Mouse (Mus musculus): ENCODE measurements around the gene Nfatc3. TPM values are rescaled to one million over a fixed set of nuclear protein-coding genes. Genes with fewer than 3 reads are reported as not detected.

Nfatc3 gene
- total RNA-seq, 1 experiment: 19.6 TPM

GRCm38 (mm10) chr8:106074659-106075058 is 16.0 kb downstream of the Nfatc3 start:
- peaks cover 2% of the 10 kb centered on the region in 2 experiments; a peak in 1 of 4 replicates for H3K4me1 ChIP-seq (ENCODE audit: control insufficient read depth in 2 of 2, insufficient read depth in 2 of 2, low read length in 2 of 2, poor library complexity in 1 of 2)
- H3K27ac ChIP-seq (ENCODE audit: insufficient read depth, low read depth, low read length, poor library complexity, severe bottlenecking): no peak overlapping the region
- in situ Hi-C loops (cut with MboI; ENCODE audit: low sequenced_read_pairs in 2 of 2, unreplicated experiment in 2 of 2): no loop called here

GRCm38 (mm10) chr8:106075161-106075862 is 16.7 kb downstream of the Nfatc3 start:
- TF ChIP-seq HCFC1 (IDR thresholded peaks at IDR 0.05; ENCODE audit: borderline replicate concordance, insufficient read depth, low read length) (no peak), ZC3H11A (IDR thresholded peaks at IDR 0.05; ENCODE audit: borderline replicate concordance, low read depth, low read length) (no peak), MAFK (IDR thresholded peaks at IDR 0.05; ENCODE audit: insufficient read depth, low read depth, low read length) (no peak), ZNF384 (IDR thresholded peaks at IDR 0.05; ENCODE audit: low read depth, low read length) (no peak), CHD2 (IDR thresholded peaks at IDR 0.05; ENCODE audit: low read depth, low read length) (no peak)
- in situ Hi-C loops (cut with MboI; ENCODE audit: low sequenced_read_pairs in 2 of 2, unreplicated experiment in 2 of 2): no loop called here
- Histone ChIP-seq H3K27ac (ENCODE audit: insufficient read depth, low read depth, low read length, poor library complexity, severe bottlenecking) (no peak overlapping the region), H3K36me3 (ENCODE audit: control insufficient read depth, insufficient read depth, low read length, poor library complexity, severe bottlenecking) (peaks cover 5% of the 10 kb centered on the region; the same call in 1 of the 2 replicates), H3K9me3 (ENCODE audit: control insufficient read depth, insufficient read depth, low read depth, low read length) (no peaks in the 10 kb centered on the region), H3K9ac (ENCODE audit: insufficient read depth, low read depth, low read length, poor library complexity, severe bottlenecking) (no peak overlapping the region), H3K4me1 (ENCODE audit: control insufficient read depth in 2 of 2, insufficient read depth in 2 of 2, low read length in 2 of 2, poor library complexity in 1 of 2) (peaks cover 2% of the 10 kb centered on the region in 2 experiments; a peak in 1 of 4 replicates), H3K4me3 (ENCODE audit: insufficient read depth in 1 of 2, low read depth in 1 of 2, low read length in 2 of 2, poor library complexity in 1 of 2, severe bottlenecking in 1 of 2) (no peak overlapping the region)
- DNase-seq (ENCODE audit: low read depth, low spot score): no peak

More at GRCm38 (mm10) chr8:106074659-106075058, 16.0 kb downstream of the Nfatc3 start:
- TF ChIP-seq MAFK (IDR thresholded peaks at IDR 0.05; ENCODE audit: insufficient read depth, low read depth, low read length): no peak
- no peak for TF ChIP-seq ZNF384 (IDR thresholded peaks at IDR 0.05; ENCODE audit: low read depth, low read length)
- TF ChIP-seq ZC3H11A (IDR thresholded peaks at IDR 0.05; ENCODE audit: borderline replicate concordance, low read depth, low read length): no peak
- TF ChIP-seq CHD2 (IDR thresholded peaks at IDR 0.05; ENCODE audit: low read depth, low read length): no peak
- TF ChIP-seq HCFC1 (IDR thresholded peaks at IDR 0.05; ENCODE audit: borderline replicate concordance, insufficient read depth, low read length): no peak
- H3K36me3 ChIP-seq (ENCODE audit: control insufficient read depth, insufficient read depth, low read length, poor library complexity, severe bottlenecking): peaks cover 5% of the 10 kb centered on the region; the same call in 1 of the 2 replicates
- no peak overlapping the region for H3K4me3 ChIP-seq (ENCODE audit: insufficient read depth in 1 of 2, low read depth in 1 of 2, low read length in 2 of 2, poor library complexity in 1 of 2, severe bottlenecking in 1 of 2)
- H3K9me3 ChIP-seq (ENCODE audit: control insufficient read depth, insufficient read depth, low read depth, low read length): no peaks in the 10 kb centered on the region
- no peak for DNase-seq (ENCODE audit: low read depth, low spot score)
- H3K9ac ChIP-seq (ENCODE audit: insufficient read depth, low read depth, low read length, poor library complexity, severe bottlenecking): no peak overlapping the region

GRCm38 (mm10) chr8:106075863-106076174 is 17.2 kb downstream of the Nfatc3 start:
- H3K4me1 ChIP-seq (ENCODE audit: control insufficient read depth in 2 of 2, insufficient read depth in 2 of 2, low read length in 2 of 2, poor library complexity in 1 of 2): 0 out of 4 replicates have a peak, but pooled peaks cover 0 to 2% of the 10 kb centered on the region in 2 experiments
- in situ Hi-C loops (cut with MboI; ENCODE audit: low sequenced_read_pairs in 2 of 2, unreplicated experiment in 2 of 2): no loop called here
- TF ChIP-seq HCFC1 (IDR thresholded peaks at IDR 0.05; ENCODE audit: borderline replicate concordance, insufficient read depth, low read length): no peak
- TF ChIP-seq ZNF384 (IDR thresholded peaks at IDR 0.05; ENCODE audit: low read depth, low read length): no peak
- TF ChIP-seq CHD2 (IDR thresholded peaks at IDR 0.05; ENCODE audit: low read depth, low read length): no peak
- no peaks in the 10 kb centered on the region for H3K9me3 ChIP-seq (ENCODE audit: control insufficient read depth, insufficient read depth, low read depth, low read length)
- H3K27ac ChIP-seq (ENCODE audit: insufficient read depth, low read depth, low read length, poor library complexity, severe bottlenecking): no peak overlapping the region
- H3K36me3 ChIP-seq (ENCODE audit: control insufficient read depth, insufficient read depth, low read length, poor library complexity, severe bottlenecking): peaks cover 5% of the 10 kb centered on the region; the same call in 1 of the 2 replicates
- H3K4me3 ChIP-seq (ENCODE audit: insufficient read depth in 1 of 2, low read depth in 1 of 2, low read length in 2 of 2, poor library complexity in 1 of 2, severe bottlenecking in 1 of 2): no peak overlapping the region
- H3K9ac ChIP-seq (ENCODE audit: insufficient read depth, low read depth, low read length, poor library complexity, severe bottlenecking): no peak overlapping the region
- DNase-seq (ENCODE audit: low read depth, low spot score): no peak

GRCm38 (mm10) chr8:106076612-106077011 is 18.0 kb downstream of the Nfatc3 start:
- in situ Hi-C loops (cut with MboI; ENCODE audit: low sequenced_read_pairs in 2 of 2, unreplicated experiment in 2 of 2): no loop called here
- no peak overlapping the region for H3K4me3 ChIP-seq (ENCODE audit: insufficient read depth in 1 of 2, low read depth in 1 of 2, low read length in 2 of 2, poor library complexity in 1 of 2, severe bottlenecking in 1 of 2)
- TF ChIP-seq CHD2 (IDR thresholded peaks at IDR 0.05; ENCODE audit: low read depth, low read length) (no peak), HCFC1 (IDR thresholded peaks at IDR 0.05; ENCODE audit: borderline replicate concordance, insufficient read depth, low read length) (no peak), ZC3H11A (IDR thresholded peaks at IDR 0.05; ENCODE audit: borderline replicate concordance, low read depth, low read length) (no peak), ZNF384 (IDR thresholded peaks at IDR 0.05; ENCODE audit: low read depth, low read length) (no peak), MAFK (IDR thresholded peaks at IDR 0.05; ENCODE audit: insufficient read depth, low read depth, low read length) (0 out of 2 replicates have a peak, but pooled peaks have one; percentile 26)
- no peaks in the 10 kb centered on the region for H3K9me3 ChIP-seq (ENCODE audit: control insufficient read depth, insufficient read depth, low read depth, low read length)
- H3K4me1 ChIP-seq (ENCODE audit: control insufficient read depth in 2 of 2, insufficient read depth in 2 of 2, low read length in 2 of 2, poor library complexity in 1 of 2): 0 out of 4 replicates have a peak, but pooled peaks cover 0 to 2% of the 10 kb centered on the region in 2 experiments
- H3K27ac ChIP-seq (ENCODE audit: insufficient read depth, low read depth, low read length, poor library complexity, severe bottlenecking): no peak overlapping the region
- peaks cover 5% of the 10 kb centered on the region; the same call in 1 of the 2 replicates for H3K36me3 ChIP-seq (ENCODE audit: control insufficient read depth, insufficient read depth, low read length, poor library complexity, severe bottlenecking)
- peak; percentile 50 for DNase-seq (ENCODE audit: low read depth, low spot score)
- no peak overlapping the region for H3K9ac ChIP-seq (ENCODE audit: insufficient read depth, low read depth, low read length, poor library complexity, severe bottlenecking)
